Mouse (Mus musculus) kidney, embryonic 16.5 days (tissue): ENCODE measurements around the gene Olfr206. TPM values are rescaled to one million over a fixed set of nuclear protein-coding genes. Genes with fewer than 3 reads are reported as not detected.
"Not testable (repeated sequence)": the region's sequence is repeated elsewhere in the genome, so short reads cannot be mapped to it uniquely, and the experiment has no call there.

Experiments used
- ATAC-seq: fragments of 200-750 bp; cut with Nextera tagmentation; 2 replicates; pipeline ENCODE4 v1.8.0; 2017; ENCODE audit warnings: moderate TSS enrichment; ENCODE audit not compliant: low FRiP score, low TSS enrichment
- H3K27ac ChIP-seq: fragments of 300-500 bp; sonication (generic); 2 replicates; pipeline ENCODE4 v1.5.1; 2014; ENCODE audit warnings: low read length
- H3K27me3 ChIP-seq: fragments of 300-500 bp; sonication (generic); 2 replicates; pipeline ENCODE4 v1.6.1; 2014; ENCODE audit warnings: low read length, control low read depth, mixed read lengths; ENCODE audit not compliant: insufficient read depth
- H3K36me3 ChIP-seq: fragments of 300-500 bp; sonication (generic); 2 replicates; pipeline ENCODE4 v1.6.1; 2014; ENCODE audit warnings: low read length, control low read depth, mixed read lengths; ENCODE audit not compliant: insufficient read depth
- H3K4me1 ChIP-seq: fragments of 300-500 bp; sonication (generic); 2 replicates; pipeline ENCODE4 v1.6.1; 2014; ENCODE audit warnings: low read length, control low read depth, mixed read lengths; ENCODE audit not compliant: insufficient read depth
- H3K4me2 ChIP-seq: fragments of 300-500 bp; sonication (generic); replicated peaks from 2 replicates; pipeline ENCODE4 v1.6.1; 2014; ENCODE audit warnings: low read depth, low read length
- H3K4me3 ChIP-seq: fragments of 300-500 bp; sonication (generic); 2 replicates; pipeline ENCODE4 v1.5.1; 2014; ENCODE audit warnings: mild to moderate bottlenecking, low read length
- H3K9ac ChIP-seq: fragments of 300-500 bp; sonication (generic); replicated peaks from 2 replicates; pipeline ENCODE4 v1.6.1; 2014; ENCODE audit warnings: low read length
- H3K9me3 ChIP-seq: fragments of 300-500 bp; sonication (generic); 2 replicates; pipeline ENCODE4 v1.6.1; 2016; ENCODE audit warnings: low read length, control low read depth
- WGBS: fragments of 180-500 bp; shearing (Covaris S2); extraction: QIAGEN DNeasy Blood & Tissue Kit; methylation state at CpG from one replicate; pipeline ENCODE4 v1.1.7; 2014; 5-methylcytosine and 5-hydroxymethylcytosine counted together
- polyA plus RNA-seq: library from polyadenylated mRNA; unstranded; fragments of >200 nt; fragmentation: Nextera tagmentation; extraction: Ambion mirVana; gene quantifications from 2 replicates; pipeline ENCODE4 v1.2.1, GENCODE M21; 2015

Olfr206 gene
- not detected in 2 replicates for polyA plus RNA-seq

DNA sequence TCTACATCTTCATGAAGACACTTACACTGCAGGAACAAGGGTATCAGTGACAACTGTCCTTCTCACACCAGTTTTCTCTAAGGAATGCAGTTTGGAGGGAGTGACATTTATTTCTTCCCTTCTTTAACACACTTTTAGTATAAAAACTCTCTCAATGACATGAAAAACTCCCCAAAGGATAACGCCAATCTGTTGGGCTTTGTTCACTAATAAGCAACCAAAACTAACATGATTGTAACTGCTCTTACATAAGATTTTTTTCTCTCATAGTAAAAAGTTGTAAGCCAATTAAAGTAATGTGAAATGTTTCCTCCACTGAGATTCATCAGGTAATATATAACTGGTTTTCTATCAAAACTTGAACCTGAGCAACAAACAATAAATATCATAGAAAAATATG is at the start of gene Olfr206:
Gene Olfr206 (minus strand): TSS at position 101 of the 400 bp plus-strand sequence.
- H3K9ac ChIP-seq: no peak within 1 kb of the TSS
- H3K4me3 ChIP-seq: no peak within 1 kb of the TSS
- no peaks in the 10 kb centered on the region for H3K4me1 ChIP-seq
- H3K4me2 ChIP-seq: no peak within 1 kb of the TSS
- H3K27me3 ChIP-seq: no peaks in the 10 kb centered on the region
- H3K36me3 ChIP-seq: no peaks in the 10 kb centered on the region
- no peak for ATAC-seq
- no peak within 1 kb of the TSS for H3K27ac ChIP-seq
- H3K9me3 ChIP-seq: no peaks in the 10 kb centered on the region
- 72% methylated on average over 1 of the region's 1 CpGs for WGBS

GRCm38 (mm10) chr16:59393300-59393699 is 44.3 kb upstream of the Olfr206 start:
- no peak for ATAC-seq
- Histone ChIP-seq H3K27ac (no peak overlapping the region), H3K27me3 (no peaks in the 10 kb centered on the region), H3K4me2 (no peak overlapping the region), H3K9ac (no peak overlapping the region), H3K9me3 (peaks cover 3% of the 10 kb centered on the region; the same call in 1 of the 2 replicates), H3K4me1 (no peaks in the 10 kb centered on the region), H3K36me3 (no peaks in the 10 kb centered on the region), H3K4me3 (no peak overlapping the region)
- WGBS: 61% methylated on average over 3 of the region's 3 CpGs

- WGBS: 71% methylated on average over 2 of the region's 2 CpGs
- Histone ChIP-seq H3K4me3 (no peak within 1 kb of the TSS), H3K27ac (no peak within 1 kb of the TSS), H3K27me3 (no peaks in the 10 kb centered on the region), H3K4me1 (no peaks in the 10 kb centered on the region), H3K4me2 (no peak within 1 kb of the TSS), H3K9me3 (no peaks in the 10 kb centered on the region), H3K9ac (no peak within 1 kb of the TSS), H3K36me3 (no peaks in the 10 kb centered on the region)
- ATAC-seq: no peak
Measured at GRCm38 (mm10) chr16:59363893-59364292, 14.8 kb upstream of the Olfr206 start, which contains the start of gene Olfr209. Gene Olfr209, minus strand, starts transcription at chr16:59363993.

GRCm38 (mm10) chr16:59331038-59331437 is 18.0 kb downstream of the Olfr206 start, which contains the start of gene Olfr205:
Gene Olfr205, minus strand, starts transcription at chr16:59331138.
- H3K4me2 ChIP-seq: no peak within 1 kb of the TSS
- H3K4me3 ChIP-seq: no peak within 1 kb of the TSS
- no peak within 1 kb of the TSS for H3K9ac ChIP-seq
- H3K27ac ChIP-seq: no peak within 1 kb of the TSS
- no peaks in the 10 kb centered on the region for H3K27me3 ChIP-seq
- no peaks in the 10 kb centered on the region for H3K9me3 ChIP-seq
- no peak for ATAC-seq
- H3K4me1 ChIP-seq: no peaks in the 10 kb centered on the region
- H3K36me3 ChIP-seq: no peaks in the 10 kb centered on the region

GRCm38 (mm10) chr16:59323262-59323661 is 25.8 kb downstream of the Olfr206 start:
- H3K36me3 ChIP-seq, H3K9ac ChIP-seq, H3K4me2 ChIP-seq, H3K4me3 ChIP-seq, H3K9me3 ChIP-seq, H3K27me3 ChIP-seq, H3K4me1 ChIP-seq, H3K27ac ChIP-seq, ATAC-seq: not testable (repeated sequence)
- 57% methylated on average over 1 of the region's 1 CpGs for WGBS

- H3K4me2 ChIP-seq: no peak within 1 kb of the TSS
- H3K36me3 ChIP-seq: no peaks in the 10 kb centered on the region
- no peaks in the 10 kb centered on the region for H3K27me3 ChIP-seq
- ATAC-seq: no peak
- H3K4me1 ChIP-seq: no peaks in the 10 kb centered on the region
- no peak within 1 kb of the TSS for H3K27ac ChIP-seq
- no peak within 1 kb of the TSS for H3K9ac ChIP-seq
- no peak within 1 kb of the TSS for H3K4me3 ChIP-seq
- no peaks in the 10 kb centered on the region for H3K9me3 ChIP-seq
Measured at GRCm38 (mm10) chr16:59318148-59318547, 30.9 kb downstream of the Olfr206 start, which contains the start of gene Olfr204. Gene Olfr204, minus strand, starts transcription at chr16:59318248.

DNA sequence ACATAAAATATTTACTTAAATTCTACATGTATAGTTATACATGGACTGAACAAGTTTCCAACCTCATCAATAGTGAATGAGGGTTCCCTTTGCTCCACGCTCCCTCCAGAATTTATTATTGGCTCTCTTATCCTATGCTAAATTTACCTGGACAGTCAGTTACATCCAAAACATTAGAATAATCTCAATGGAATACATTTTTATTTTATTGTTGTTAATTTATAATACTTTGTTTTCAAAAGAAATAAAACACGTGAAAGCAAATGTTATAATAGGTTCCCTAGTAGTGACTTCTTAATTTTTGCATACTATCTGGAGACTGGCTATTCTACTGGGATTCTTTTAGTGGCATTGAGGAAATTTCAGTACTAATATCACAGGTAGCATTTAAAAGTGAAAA is 50.5 kb downstream of the Olfr206 start, which contains the start of gene Olfr203:
Gene Olfr203 (plus strand): TSS at position 301 of the 400 bp plus-strand sequence.
- no peaks in the 10 kb centered on the region for H3K36me3 ChIP-seq
- H3K9me3 ChIP-seq: no peaks in the 10 kb centered on the region
- H3K9ac ChIP-seq: no peak within 1 kb of the TSS
- H3K4me2 ChIP-seq: no peak within 1 kb of the TSS
- no peaks in the 10 kb centered on the region for H3K27me3 ChIP-seq
- 89% methylated on average over 2 of the region's 2 CpGs for WGBS
- ATAC-seq: no peak
- H3K4me3 ChIP-seq: no peak within 1 kb of the TSS
- no peaks in the 10 kb centered on the region for H3K4me1 ChIP-seq
- no peak within 1 kb of the TSS for H3K27ac ChIP-seq

Other genes with a start within 250 kb of the Olfr206 start
- gene Olfr193, start 237.4 kb downstream of the Olfr206 start, polyA plus RNA-seq: not detected in 2 replicates
- gene Olfr194, start 228.2 kb downstream of the Olfr206 start, polyA plus RNA-seq: not detected in 2 replicates
- not detected in 2 replicates for gene Olfr195, start 202.2 kb downstream of the Olfr206 start, polyA plus RNA-seq
- not detected in 2 replicates for gene Olfr196, start 178.8 kb downstream of the Olfr206 start, polyA plus RNA-seq
- gene Olfr198, start 145.7 kb downstream of the Olfr206 start, polyA plus RNA-seq: not detected in 2 replicates
- gene Olfr199, start 129.5 kb downstream of the Olfr206 start, polyA plus RNA-seq: not detected in 2 replicates
- not detected in 2 replicates for gene Olfr201, start 76.6 kb downstream of the Olfr206 start, polyA plus RNA-seq
- not detected in 2 replicates for gene Olfr202, start 62.5 kb downstream of the Olfr206 start, polyA plus RNA-seq
- gene Olfr203, start 50.4 kb downstream of the Olfr206 start, polyA plus RNA-seq: not detected in 2 replicates
- gene Olfr204, start 31.0 kb downstream of the Olfr206 start, polyA plus RNA-seq: not detected in 2 replicates
- gene Olfr205, start 18.1 kb downstream of the Olfr206 start, polyA plus RNA-seq: not detected in 2 replicates
- gene Olfr209, start 14.7 kb upstream of the Olfr206 start, polyA plus RNA-seq: not detected in 2 replicates
- gene Gabrr3, start 58.1 kb upstream of the Olfr206 start, polyA plus RNA-seq: 0.06 TPM in 1 of 2 replicates, not detected in the other
- gene Riox2, start 122.5 kb upstream of the Olfr206 start, polyA plus RNA-seq: 37.8 and 39.8 TPM in 2 replicates